Mouse (Mus musculus) heart, postnatal 10 days (tissue): Measurements from ENCODE around the gene Cdc42bpg. TPM values are rescaled to one million over a fixed set of nuclear protein-coding genes. Genes with fewer than 3 reads are reported as not detected.
"Not testable (repeated sequence)": the region's sequence is repeated elsewhere in the genome, so short reads cannot be mapped to it uniquely, and the experiment has no call there.

Source experiments
- DNase-seq, 2 experiments: peaks; one replicate each; pipeline ENCODE4 v3.0.0; 2021
- intact Hi-C: fragments of 180-260 bp; cut with DNase I; formaldehyde crosslinking; loops from one replicate; pipeline ENCODE4 v1.15.1; 2025
- total RNA-seq, 2 experiments: library from RNA; stranded (reverse); gene quantifications; 2 replicates each; pipeline ENCODE4 v1.2.3; 2021

Gene Cdc42bpg
- total RNA-seq, 2 experiments from 2014 or later = 9.6 to 9.9 TPM

DNA sequence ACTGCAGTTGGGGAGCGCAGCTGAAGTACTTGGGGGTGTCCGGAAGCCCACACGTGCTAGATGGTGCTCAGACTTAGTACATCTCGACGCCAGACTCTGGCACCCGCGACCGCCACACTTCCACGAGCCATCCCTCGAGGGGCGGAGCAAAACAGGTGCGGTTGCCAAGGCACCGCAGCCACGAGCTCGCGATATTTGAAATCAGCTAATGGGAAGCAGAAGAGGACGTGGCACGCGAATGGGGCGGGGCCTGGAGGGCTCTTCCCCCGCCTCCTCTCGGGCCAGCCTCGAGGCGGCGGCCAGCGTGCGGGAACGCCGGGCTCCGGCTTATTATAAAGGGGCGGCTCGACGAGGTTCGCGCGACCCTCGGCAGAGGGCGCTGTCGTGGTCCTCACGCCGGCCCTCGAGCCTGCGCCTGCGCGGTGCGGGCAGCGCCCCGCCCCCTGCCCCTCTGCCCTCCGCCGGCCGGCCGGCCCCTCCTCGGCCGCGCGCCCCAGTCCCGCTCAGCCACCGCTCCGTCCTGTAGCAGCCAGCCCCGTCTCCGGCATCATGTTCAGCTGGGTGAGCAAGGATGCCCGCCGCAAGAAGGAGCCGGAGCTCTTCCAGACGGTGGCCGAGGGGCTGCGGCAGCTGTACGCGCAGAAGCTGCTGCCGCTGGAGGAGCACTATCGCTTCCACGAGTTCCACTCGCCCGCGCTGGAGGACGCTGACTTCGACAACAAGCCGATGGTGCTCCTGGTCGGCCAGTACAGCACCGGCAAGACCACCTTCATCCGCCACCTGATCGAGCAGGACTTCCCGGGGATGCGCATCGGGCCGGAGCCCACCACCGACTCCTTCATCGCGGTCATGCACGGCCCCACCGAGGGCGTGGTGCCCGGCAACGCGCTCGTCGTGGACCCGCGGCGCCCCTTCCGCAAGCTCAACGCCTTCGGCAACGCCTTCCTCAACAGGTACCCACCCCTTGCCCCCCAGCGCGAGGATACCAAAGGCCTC, 29.5 kb upstream of the Cdc42bpg start, which contains the start of gene Ehd1:
Gene Ehd1, plus strand, starts transcription at position 300 of the 996 bp plus-strand sequence.
- intact Hi-C loops = no loop called here
- DNase-seq = peak; percentile 98 to 99

DNA sequence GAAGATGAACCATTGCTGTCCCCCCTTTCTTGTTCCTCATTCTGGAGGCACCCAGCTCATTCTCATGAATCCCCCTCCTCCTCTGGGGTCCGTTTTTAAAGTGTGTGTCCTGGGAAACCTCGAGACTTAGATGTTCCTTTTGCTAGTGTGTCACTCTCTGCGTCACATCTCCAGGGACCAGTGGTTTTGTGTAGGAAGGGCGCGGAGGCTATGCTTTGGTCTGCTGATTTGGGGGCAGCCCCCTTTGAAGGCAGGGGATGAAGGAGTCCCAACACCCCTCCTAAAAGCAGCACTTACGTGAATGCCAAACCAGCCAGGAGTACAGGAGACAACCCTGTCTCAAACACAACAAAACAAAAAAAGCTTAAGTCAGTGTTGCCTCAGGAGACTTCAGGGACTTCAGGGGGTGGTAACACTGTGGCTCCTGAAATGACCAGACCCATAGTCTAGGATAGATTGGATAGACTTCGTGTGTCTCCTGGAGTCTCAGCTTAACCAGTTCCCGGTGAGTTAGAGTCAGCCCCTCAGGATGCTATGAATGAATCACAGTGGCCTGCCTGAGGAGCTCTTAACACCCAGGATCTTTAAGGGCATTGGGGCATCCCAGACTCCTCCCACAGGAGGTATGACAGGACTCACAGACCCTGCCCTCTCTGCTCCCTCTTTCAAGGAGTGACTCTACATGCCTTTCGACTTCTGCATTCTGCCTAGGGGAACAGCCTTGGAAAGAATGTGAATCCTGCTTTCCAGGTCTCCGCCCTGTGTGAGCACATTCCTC, 28.4 kb upstream of the Cdc42bpg start:
- peak; percentile 87 to 89 for DNase-seq
- intact Hi-C loops = no loop called here

DNA sequence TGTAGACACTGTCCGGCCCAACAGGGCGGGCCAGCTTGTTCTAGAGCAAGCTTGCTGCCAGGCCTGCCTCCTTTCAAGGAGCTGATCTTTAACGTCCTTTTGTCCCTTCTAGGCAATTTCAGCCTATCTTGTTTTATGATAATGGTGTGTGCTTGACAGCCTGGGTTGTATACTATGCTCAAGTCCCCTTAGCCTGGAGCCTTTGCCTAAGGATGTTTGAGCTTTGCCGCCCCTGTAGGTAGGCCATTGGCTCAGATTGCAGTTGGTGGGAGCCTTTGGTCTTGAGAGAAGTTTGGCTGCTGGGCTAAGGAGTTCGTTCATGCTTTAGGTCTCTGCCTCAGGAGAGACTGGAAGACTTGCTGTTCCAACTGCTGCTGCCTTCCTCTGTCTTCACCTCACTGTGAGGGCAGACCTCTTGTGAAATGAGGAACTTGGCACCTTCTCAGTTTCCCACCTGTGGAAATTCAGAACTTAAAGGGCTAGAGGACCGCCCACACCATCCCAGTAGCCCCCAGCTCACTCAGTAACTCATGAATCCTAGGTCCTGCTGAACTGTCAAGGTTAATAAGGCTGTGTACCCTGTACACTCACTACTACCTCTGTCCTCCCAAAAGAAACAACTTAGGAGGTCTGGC, 27.7 kb upstream of the Cdc42bpg start:
- DNase-seq = no peak
- intact Hi-C loops = loop anchor here (1.0 kb wide), 1 partner anchor 10 kb away; no protein-coding TSS in a partner anchor

DNA sequence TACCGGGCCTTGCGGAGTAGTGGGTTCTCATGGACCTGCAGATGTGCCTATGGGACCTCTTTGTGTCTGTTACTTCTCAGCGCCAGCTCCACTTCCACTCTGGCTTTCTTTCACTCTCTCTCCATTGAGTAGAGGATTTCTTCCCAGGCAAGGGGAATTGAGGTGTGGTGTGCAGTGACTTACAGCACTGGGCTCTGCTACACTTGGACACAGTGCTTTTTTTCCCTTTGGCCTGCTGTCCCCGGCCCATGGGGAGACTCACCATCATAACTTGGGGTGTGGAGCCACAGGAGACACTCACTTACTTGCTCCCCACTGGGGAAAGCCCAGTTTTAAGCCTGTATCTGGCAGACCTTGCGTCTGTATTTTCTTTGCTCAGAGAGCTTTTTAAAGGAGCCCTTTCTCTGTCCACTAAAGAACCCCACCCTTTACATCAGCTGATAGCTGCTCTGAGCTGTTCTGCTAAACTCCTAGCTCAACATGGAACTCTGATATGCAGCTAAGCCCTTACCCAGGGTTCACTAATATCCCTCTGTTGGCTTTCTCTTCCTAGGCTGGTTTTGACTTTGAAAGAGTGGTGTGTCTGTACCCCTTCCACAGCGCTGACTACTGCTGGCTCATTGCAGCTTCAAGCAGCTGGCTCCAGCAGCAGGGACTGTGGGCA, 26.6 kb upstream of the Cdc42bpg start:
- DNase-seq = no peak
- intact Hi-C loops = loop anchor here (1.0 kb wide), 1 partner anchor 9 kb away; no protein-coding TSS in a partner anchor

DNA sequence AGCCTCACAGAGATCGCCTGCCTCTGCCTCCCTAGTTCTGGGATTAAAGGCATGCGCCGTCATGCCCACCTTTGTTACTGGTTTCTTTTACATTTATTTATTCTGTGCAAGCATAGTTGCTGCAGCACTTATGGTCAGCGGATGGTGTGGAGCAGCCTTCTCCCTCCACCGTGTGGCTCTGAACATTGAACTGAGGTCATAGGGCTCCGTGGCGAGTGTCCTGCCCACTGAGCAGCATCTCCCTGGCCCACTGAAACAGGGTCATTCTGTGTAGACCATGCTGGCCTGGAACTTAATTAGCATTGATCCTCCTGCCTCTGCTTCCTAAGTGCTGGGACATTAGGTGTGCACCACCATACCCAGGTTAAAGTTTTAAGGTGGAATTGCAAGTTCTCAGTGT, 25.7 kb upstream of the Cdc42bpg start:
- intact Hi-C loops = no loop called here
- no peak for DNase-seq

DNA sequence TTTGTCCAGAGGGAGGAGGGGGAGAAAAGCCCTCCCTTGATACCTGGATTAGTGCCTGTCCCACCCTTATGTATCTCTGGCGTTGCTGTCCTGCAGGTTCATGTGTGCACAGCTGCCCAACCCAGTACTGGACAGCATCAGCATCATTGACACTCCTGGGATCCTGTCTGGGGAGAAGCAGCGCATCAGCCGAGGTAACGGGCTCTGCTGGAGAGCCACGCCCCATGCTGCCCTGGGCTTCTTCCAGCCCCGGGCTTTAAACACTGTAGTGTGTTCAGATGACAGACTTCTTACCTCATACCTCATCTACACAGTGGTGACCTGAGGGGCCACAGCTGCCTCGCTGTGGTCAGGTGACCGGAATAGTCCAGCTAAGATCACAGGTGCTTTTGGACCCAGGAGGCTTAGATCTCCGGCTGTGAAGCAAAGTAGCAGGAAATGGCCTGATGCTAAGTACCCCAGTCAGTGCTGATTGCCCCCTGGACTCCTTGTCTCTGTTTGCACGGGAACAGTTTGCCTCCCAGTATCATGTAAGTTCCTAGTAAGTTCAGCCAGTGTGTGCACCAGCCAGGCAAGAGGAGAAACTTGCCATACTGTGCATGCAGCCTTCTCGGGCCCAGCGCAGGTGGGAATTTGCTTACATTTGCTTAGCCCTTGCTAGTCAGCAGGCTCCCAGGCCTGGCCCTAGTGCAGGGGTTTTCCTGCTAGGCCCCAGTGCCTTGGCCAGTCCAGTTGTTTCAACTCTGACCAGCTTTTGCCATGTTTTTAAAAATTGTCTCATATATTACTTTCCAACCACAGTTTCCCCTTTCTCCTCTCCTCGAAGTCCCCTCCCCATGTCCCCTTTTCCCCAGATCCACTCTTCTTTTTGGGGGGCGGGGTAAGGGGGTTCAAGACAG, 24.9 kb upstream of the Cdc42bpg start:
- no peak for DNase-seq
- intact Hi-C loops = loop anchor here (2.0 kb wide), 1 partner anchor 19 kb away; no protein-coding TSS in a partner anchor

DNA sequence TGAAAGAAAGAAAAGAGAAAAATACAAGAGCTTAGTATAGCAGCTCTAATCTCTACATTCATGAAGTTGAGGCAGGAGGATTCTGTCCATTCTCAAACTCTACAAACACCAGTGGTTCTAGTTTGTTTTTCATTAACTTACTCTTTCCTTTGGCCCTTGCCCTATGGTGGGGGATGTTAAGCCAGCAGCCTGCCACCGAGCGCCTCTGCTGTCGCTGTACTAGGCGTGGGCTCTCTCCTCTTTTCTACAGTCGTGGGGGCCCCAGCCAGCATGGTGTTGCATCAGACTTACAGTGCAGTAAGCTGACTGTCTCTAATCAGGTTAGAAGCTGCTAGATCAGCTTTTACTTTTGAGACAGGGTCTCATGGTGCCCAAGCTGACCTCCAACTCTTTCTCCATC, 23.3 kb upstream of the Cdc42bpg start:
- intact Hi-C loops = loop anchor here (2.0 kb wide), 1 partner anchor 18 kb away; no protein-coding TSS in a partner anchor
- no peak for DNase-seq

DNA sequence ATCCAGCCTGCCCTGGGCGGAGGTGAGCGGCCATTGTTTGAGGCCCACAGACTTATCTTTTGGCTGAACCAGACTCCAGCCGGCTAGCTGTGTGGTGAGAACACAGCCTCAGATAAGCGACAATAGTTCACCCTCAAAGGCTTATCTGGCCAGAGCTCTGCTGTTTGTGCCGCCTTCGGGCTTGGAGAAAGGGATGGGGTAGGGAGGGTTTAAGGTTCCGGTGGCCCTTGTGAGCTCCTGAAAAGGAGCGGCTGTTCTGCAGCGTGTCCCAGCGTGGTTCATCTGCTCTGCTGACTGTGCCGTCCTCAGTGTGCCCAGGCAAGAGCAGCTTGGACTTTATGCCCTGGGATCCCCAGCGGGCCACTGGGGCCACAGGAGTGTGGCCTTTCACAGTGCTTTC, 21.8 kb upstream of the Cdc42bpg start:
- intact Hi-C loops = no loop called here
- DNase-seq = peak; percentile 50 to 62

DNA sequence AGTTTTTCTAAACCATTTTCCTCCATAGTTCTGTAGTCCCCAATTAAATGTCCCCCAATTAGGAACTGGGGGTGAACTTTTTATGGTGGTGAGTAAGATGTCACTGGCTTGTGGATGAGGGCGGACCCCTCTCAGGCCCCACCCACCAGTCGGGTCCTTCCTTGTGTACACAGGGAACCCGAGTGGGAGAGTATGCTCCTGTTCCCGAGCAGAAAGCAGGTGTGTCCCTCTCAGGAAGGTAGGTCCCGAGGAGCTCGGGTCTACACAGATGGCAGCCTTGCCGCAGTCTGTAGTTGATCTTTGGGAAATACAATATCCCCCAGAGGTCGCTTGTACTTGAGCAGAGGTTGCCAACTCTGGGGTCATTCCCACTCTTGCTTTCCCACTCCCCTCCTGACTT, 21.0 kb upstream of the Cdc42bpg start:
- no peak for DNase-seq
- intact Hi-C loops = no loop called here

DNA sequence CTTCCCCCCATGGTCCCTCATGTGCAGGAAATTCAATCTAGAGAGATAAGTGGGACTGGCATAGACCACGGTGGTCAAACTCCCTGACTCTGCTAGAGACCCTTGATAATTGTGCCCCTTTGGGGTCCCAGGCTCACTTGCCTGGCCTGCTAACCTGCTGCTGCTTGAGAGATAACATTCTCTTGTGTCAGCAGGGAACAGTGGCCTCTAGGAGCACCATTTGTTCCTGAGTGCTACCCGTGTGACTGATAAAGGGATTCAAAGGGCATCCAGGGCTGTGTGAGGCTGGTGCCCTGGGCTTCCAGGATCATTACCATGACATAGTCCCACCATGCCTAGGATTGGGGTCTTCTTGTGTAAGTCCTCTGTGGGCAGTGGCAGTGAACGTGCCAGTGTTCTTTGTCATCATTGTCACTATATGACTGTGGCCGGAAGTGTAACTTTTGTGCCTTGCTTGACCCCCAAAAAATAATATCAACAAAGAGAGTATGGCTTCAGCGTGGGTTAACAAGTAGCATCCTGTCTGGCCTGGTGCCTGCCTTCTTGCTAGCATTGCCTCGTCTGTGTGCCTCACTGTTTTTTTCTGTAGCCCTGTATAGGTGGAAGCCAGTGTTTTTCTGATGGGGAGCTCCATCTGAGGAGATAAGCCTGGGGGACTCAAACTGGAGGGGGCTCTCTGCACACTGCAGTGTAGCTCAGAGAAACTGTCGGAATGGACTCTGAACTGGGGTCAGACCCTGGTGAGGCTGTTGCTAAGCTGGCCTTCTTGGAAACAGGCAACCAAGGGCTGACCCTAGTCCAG, 20.4 kb upstream of the Cdc42bpg start:
- intact Hi-C loops = no loop called here
- DNase-seq = peak; percentile 45 to 54

DNA sequence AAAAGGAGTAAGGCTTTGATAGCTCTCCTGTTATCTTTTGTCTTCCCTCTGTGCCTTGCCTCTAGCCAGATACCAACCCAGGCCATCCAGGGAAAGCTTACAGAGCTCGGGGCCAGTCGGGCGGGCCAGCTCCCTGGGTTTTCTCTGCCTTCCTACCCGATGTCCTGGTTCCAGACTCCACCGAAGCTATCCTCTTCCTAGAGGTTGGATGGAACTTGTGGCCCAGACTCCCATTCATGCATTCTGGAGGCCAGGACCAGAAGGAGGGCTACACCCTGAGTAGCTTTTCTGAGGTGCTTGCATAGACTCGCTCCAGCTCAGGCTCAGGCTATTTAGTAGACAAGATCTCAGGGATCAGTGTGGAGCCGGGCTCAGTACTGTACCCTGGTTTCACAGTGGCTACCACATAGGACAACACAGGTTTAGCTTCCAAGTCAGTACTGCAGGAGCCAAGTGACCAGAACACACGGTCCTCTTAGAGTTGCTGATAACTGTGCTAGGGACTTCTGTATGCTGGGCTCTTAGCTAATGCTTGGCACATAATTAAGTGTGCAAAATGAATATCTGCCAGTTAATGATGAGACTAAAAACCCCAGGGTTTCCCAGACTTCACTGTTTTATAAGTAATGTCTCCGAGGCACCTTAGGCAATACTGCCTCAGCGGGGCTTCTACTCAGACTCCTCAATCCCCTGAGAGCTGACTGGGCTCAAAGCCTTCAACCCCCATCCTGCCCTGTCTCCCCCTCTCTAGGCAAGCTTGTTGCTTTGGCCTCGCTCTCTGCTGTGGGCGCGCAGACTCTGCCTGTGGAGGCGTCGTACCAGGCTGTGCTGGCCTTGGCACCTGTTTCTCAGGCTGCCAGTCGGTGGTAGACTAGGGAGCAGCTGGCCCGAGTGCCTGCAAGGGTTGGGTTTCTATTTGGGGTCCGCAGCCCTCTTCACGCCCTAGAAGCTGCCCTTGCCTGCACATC, 19.5 kb upstream of the Cdc42bpg start:
- intact Hi-C loops = no loop called here
- DNase-seq = peak; percentile 65 to 77

DNA sequence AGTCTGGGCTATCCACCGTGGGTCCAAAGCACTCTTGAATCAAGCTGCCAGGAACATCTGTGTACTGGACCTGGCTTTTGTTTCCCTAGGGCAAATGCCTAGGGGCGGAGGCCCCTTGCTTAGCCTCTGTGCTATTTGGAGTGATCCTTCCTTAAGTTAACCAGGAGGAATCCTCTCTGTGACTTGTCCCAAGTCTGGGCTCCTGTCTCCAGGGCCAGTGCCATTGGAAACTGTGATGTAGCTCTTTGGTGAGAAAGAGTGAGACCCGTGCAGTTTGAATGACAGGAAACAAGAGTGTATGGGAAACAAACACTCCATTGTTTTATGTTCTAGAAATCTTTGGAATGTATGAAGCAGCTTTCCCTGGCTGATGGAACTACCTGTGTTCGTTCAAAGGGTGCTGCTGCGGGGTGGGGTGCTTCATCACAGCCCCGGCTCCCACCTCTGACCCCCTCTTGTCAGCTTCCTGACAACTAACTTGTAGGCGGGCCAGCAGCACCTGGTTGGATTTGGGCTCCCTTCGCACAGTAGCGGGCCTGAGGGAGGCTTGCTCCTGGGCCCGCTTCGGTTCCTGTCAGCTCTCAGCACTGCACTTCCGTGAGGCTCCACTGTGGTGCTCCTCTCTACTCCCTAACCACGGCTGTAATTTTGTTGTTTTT, 17.9 kb upstream of the Cdc42bpg start:
- intact Hi-C loops = loop anchor here (1.0 kb wide), 1 partner anchor 9 kb away; no protein-coding TSS in a partner anchor
- DNase-seq = peak; percentile 49 to 53

DNA sequence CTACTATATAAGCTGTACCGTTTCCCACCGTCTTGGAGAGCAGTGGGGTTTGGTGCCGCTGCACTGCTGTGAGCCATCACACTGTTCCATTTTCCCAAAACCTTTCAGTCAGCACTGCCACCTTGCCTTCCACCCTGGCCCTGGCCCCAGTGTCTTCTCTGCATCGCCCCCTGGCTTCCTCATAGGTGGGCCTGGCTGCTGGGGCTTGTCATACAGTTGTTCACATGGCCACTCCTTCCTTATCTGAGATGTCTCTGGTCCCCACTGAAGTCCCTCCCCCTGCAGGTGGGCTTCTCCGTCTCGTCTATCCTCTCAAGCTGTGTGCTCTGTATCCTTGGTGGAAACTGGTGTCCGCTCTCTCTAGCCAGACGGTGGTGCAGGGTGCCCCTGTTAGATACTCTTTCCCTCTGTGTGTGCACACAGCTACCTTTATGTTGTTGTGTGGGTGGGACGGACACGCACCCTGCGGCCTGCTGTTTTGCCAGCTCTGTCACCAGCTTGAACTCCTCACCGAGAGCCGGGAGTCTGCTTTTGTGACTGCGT, 16.5 kb upstream of the Cdc42bpg start:
- no peak for DNase-seq
- intact Hi-C loops = no loop called here

DNA sequence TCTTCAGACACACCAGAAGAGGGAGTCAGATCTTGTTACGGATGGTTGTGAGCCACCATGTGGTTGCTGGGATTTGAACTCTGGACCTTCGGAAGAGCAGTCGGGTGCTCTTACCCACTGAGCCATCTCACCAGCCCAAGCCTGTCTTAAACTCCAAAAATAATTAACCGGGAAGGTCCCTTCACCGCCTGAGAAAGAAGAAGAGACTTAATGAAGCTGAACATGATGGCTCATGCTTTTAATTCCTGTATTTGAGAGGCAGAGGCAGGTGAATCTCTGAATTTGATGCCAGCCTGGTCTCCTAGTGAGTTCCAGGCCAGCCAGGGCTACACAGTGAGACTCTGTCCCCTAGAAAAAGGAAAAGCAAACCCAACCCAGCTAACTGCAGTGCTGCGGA, 15.5 kb upstream of the Cdc42bpg start:
- intact Hi-C loops, DNase-seq: not testable (repeated sequence)

DNA sequence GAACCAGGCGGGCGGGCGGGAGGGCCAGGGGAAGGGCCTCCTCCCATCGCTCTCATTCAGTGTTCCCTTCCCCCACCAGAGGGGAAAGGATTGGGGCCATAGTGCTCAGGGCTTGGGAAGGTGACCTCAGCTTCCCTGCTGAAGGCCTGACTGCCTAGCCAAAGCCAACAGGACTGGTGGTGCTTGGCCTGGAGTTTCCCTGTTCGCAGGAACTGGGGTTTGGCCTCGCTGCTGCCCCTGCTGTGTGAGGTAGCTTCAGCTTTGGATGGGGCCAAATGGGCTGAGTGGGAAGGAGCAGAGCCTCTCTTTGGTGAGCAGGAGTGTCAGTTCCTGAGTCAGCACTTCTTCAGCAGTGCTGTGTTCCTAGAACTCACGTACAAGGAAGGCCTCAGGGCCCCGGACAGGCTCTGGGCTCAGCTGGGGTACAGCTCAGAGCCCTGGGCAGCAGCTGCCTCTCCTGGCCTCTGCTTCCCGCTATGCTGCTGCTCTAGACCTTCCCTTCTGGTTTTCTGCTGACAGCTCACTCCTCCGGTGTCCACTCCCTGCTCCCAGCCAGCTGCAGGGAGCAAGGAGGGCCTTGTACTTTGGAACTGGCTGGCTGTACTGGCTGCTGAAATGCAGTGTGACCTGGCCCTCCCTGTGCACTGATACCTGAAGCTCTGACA, 15.0 kb upstream of the Cdc42bpg start:
- DNase-seq = peak; percentile 64 to 70
- intact Hi-C loops = no loop called here

DNA sequence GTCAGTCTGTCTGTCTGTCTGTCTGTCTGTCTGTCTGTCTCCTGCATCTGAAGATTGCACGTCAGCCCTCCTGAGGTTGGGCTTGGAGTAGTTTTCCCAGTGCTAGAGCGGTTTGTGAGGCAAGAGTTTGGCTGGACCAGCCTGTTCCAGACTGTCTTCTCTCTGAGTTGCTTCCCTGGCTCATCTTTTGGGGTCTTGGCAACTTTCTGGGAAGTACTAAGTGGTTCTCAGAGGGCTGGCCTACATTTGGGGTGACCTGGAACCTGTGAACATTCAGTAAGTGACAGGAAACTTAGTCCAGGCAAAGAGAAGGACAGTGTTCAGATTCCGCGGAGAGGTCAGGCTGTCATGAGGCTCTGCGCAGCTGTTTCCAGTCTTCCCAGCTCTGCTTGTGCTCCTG, 14.0 kb upstream of the Cdc42bpg start:
- intact Hi-C loops = no loop called here
- DNase-seq = no peak
